In the genomic region with DNA sequence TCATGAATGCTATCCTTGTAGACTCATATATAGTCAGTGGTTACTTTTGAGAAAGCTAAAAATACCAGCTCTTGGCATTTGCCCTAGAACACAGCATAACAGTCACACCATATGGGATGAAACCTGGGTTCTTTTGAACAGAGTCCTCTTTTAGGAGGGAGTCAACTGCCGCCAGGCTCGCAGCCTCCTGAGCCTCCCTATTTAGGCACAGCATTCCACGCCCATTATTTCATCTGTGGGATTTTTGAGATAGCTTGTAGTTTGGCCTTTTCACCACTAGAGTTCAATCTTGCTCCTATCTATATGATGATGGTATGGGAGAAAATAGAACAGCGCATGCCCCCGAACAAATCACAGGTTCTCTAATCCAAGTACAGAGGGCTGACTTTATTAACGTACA, we compare ENCODE assay signal across 10 mouse cellular contexts.
A peak's percentile ranks its signal among the peaks of the same experiment; 100 is the strongest.
DNase-seq lines count a peak whose midpoint lies in the region; ATAC-seq and TF ChIP-seq lines count a peak whose summit lies in the region.
"Had no signal": no experiment of that assay in that cellular context is flagged by ENCODE, and none has a peak within 500 bp of the region (broad histone marks: within the 10 kb centered on the region; RNA-seq: fewer than 3 reads in every experiment).

No protein-coding gene starts in this region.

- WGBS in embryonic facial prominence, embryonic 11.5 days = 46% methylated on average over 6 of the region's 6 CpGs
- 58% methylated on average over 6 of the region's 6 CpGs for WGBS in embryonic facial prominence, embryonic 10.5 days

- no peaks in the 10 kb centered on the region for H3K36me3 ChIP-seq in embryonic facial prominence, embryonic 11.5 days (replicated peaks; ENCODE audit: control insufficient read depth, insufficient read depth, low read depth, low read length)
- H3K36me3 ChIP-seq in embryonic facial prominence, embryonic 10.5 days (replicated peaks) = no peaks in the 10 kb centered on the region
- H3K36me3 ChIP-seq: hindbrain, embryonic 10.5 days had no signal

- H3K9ac ChIP-seq in embryonic facial prominence, embryonic 11.5 days (replicated peaks; ENCODE audit: low read length) = no peak overlapping the region

- intact Hi-C loops in gastrocnemius, adult 2 months (cut with DNase I) = no loop called here

- H3K27me3 ChIP-seq in embryonic facial prominence, embryonic 11.5 days (ENCODE audit: control insufficient read depth, insufficient read depth, low read length) = no peaks in the 10 kb centered on the region
- peaks cover 8% of the 10 kb centered on the region for H3K27me3 ChIP-seq in embryonic facial prominence, embryonic 10.5 days (replicated peaks; ENCODE audit: low read depth, poor library complexity, severe bottlenecking)

- no peak; the same call in 1 of the 2 replicates for TF ChIP-seq CTCF in gastrocnemius, adult 2 months (IDR thresholded peaks at IDR 0.05)

- no peak for ATAC-seq in embryonic facial prominence, embryonic 11.5 days (replicated peaks; ENCODE audit: insufficient number of reproducible peaks, low FRiP score, low TSS enrichment, low read depth)

- H3K9me3 ChIP-seq in embryonic facial prominence, embryonic 11.5 days (replicated peaks; ENCODE audit: control insufficient read depth, low read length) = no peaks in the 10 kb centered on the region
- H3K9me3 ChIP-seq in embryonic facial prominence, embryonic 10.5 days = no peaks in the 10 kb centered on the region
- H3K9me3 ChIP-seq: hindbrain, embryonic 10.5 days had no signal

- H3K27ac ChIP-seq in embryonic facial prominence, embryonic 11.5 days (replicated peaks; ENCODE audit: low read depth, low read length) = no peak overlapping the region
- H3K27ac ChIP-seq in embryonic facial prominence, embryonic 10.5 days (replicated peaks) = no peak overlapping the region
- H3K27ac ChIP-seq in gastrocnemius, adult 2 months = no peak overlapping the region
- H3K27ac ChIP-seq: hindbrain, embryonic 10.5 days had no signal

- H3K4me3 ChIP-seq in embryonic facial prominence, embryonic 11.5 days (ENCODE audit: low read depth, low read length) = no peak overlapping the region
- H3K4me3 ChIP-seq in embryonic facial prominence, embryonic 10.5 days = no peak overlapping the region
- H3K4me3 ChIP-seq in gastrocnemius, adult 2 months = no peak overlapping the region
- H3K4me3 ChIP-seq: hindbrain, embryonic 10.5 days had no signal

- DNase-seq in embryonic facial prominence, embryonic 11.5 days (ENCODE audit: low spot score) = peak; percentile 63
- DNase-seq in embryonic facial prominence, embryonic 10.5 days (ENCODE audit: low spot score) = no peak
- peak; percentile 85 for DNase-seq in right cerebral cortex, adult 18-20 months
- no peak for DNase-seq in right cerebral cortex, postnatal 25 days
- DNase-seq in layer of hippocampus, adult 9-11 months = peak; percentile 84
- no peak for DNase-seq in gastrocnemius, adult 2 months
- DNase-seq in thymus, postnatal 0 days (ENCODE audit: low spot score) = no peak
- no peak for DNase-seq in T-cell, adult 2 months (ENCODE audit: low spot score)
- DNase-seq: lung, postnatal 4 days had no signal

- H3K4me2 ChIP-seq in embryonic facial prominence, embryonic 11.5 days (ENCODE audit: low read depth, low read length) = no peak overlapping the region

- no peaks in the 10 kb centered on the region for H3K4me1 ChIP-seq in embryonic facial prominence, embryonic 11.5 days (ENCODE audit: control insufficient read depth, insufficient read depth, low read length)
- H3K4me1 ChIP-seq in embryonic facial prominence, embryonic 10.5 days = no peaks in the 10 kb centered on the region
- H3K4me1 ChIP-seq: hindbrain, embryonic 10.5 days had no signal

Comparison
In these comparisons a context has a peak if more than half of its experiments do, and no peak if none do; other contexts are left out.
1. DNase-seq: peak in embryonic facial prominence, embryonic 11.5 days (single experiment), right cerebral cortex, adult 18-20 months (single experiment) and layer of hippocampus, adult 9-11 months (single experiment); none in embryonic facial prominence, embryonic 10.5 days (single experiment), right cerebral cortex, postnatal 25 days (single experiment), gastrocnemius, adult 2 months (single experiment), thymus, postnatal 0 days (single experiment) and T-cell, adult 2 months (single experiment).